Mouse (Mus musculus) heart, embryonic 12.5 days (tissue): ENCODE data around the gene Dlg3. TPM values are rescaled to one million over a fixed set of nuclear protein-coding genes. Genes with fewer than 3 reads are reported as not detected.

Experiments used
- ATAC-seq: fragments of 200-750 bp; cut with Nextera tagmentation; 2 replicates; pipeline ENCODE4 v1.8.0; 2017; ENCODE audit warnings: moderate TSS enrichment, moderate library complexity; ENCODE audit not compliant: insufficient number of reproducible peaks, low FRiP score
- H3K27ac ChIP-seq: fragments of 300-500 bp; sonication (generic); 2 replicates; pipeline ENCODE4 v1.5.1; 2016; ENCODE audit warnings: mild to moderate bottlenecking, moderate library complexity; ENCODE audit not compliant: poor library complexity, severe bottlenecking
- H3K27me3 ChIP-seq: fragments of 300-500 bp; sonication (generic); replicated peaks from 2 replicates; pipeline ENCODE4 v1.6.1; 2016; ENCODE audit warnings: mild to moderate bottlenecking, moderate library complexity
- H3K36me3 ChIP-seq: fragments of 300-500 bp; sonication (generic); 2 replicates; pipeline ENCODE4 v1.6.1; 2016; ENCODE audit warnings: mild to moderate bottlenecking, moderate library complexity
- H3K4me1 ChIP-seq: fragments of 300-500 bp; sonication (generic); replicated peaks from 2 replicates; pipeline ENCODE4 v1.6.1; 2016; ENCODE audit warnings: mild to moderate bottlenecking
- H3K4me2 ChIP-seq: fragments of 300-500 bp; sonication (generic); 2 replicates; pipeline ENCODE4 v1.6.1; 2016; ENCODE audit warnings: mild to moderate bottlenecking, moderate library complexity
- H3K4me3 ChIP-seq: fragments of 300-500 bp; sonication (generic); 2 replicates; pipeline ENCODE4 v1.5.1; 2016; ENCODE audit warnings: mild to moderate bottlenecking
- H3K9ac ChIP-seq: fragments of 300-500 bp; sonication (generic); 2 replicates; pipeline ENCODE4 v1.6.1; 2016; ENCODE audit warnings: mild to moderate bottlenecking, moderate library complexity
- H3K9me3 ChIP-seq: fragments of 300-500 bp; sonication (generic); replicated peaks from 2 replicates; pipeline ENCODE4 v1.6.1; 2016; ENCODE audit warnings: mild to moderate bottlenecking, moderate library complexity
- polyA plus RNA-seq: library from polyadenylated mRNA; unstranded; fragments of >200 nt; fragmentation: Nextera tagmentation; extraction: Ambion mirVana; gene quantifications from 2 replicates; pipeline ENCODE4 v1.2.1, GENCODE M21; 2016

Gene Dlg3
- polyA plus RNA-seq, 1 experiment from 2014 or later = 4.7 TPM

- Histone ChIP-seq H3K36me3 (no peaks in the 10 kb centered on the region), H3K4me1 (no peaks in the 10 kb centered on the region), H3K9ac (no peak overlapping the region), H3K27ac (no peak overlapping the region), H3K27me3 (0 out of 2 replicates have a peak, but pooled peaks cover 3% of the 10 kb centered on the region), H3K9me3 (no peaks in the 10 kb centered on the region), H3K4me2 (no peak overlapping the region), H3K4me3 (no peak overlapping the region)
- ATAC-seq = no peak
Measured at GRCm38 (mm10) chrX:100839211-100839610, 71.7 kb downstream of the Dlg3 start.

Other genes starting within 250 kb of the Dlg3 start
- not detected in 2 replicates for gene Dgat2l6, start 242.9 kb upstream of the Dlg3 start, polyA plus RNA-seq
- gene Awat1, start 195.5 kb upstream of the Dlg3 start, polyA plus RNA-seq = not detected in 2 replicates
- gene P2ry4, start 172.9 kb upstream of the Dlg3 start, polyA plus RNA-seq = not detected in 2 replicates
- 1.7 and 1.8 TPM in 2 replicates for gene Arr3, start 162.2 kb upstream of the Dlg3 start, polyA plus RNA-seq
- gene Kif4, start 142.0 kb upstream of the Dlg3 start, polyA plus RNA-seq = 30.2 and 30.3 TPM in 2 replicates
- 90.1 and 92.0 TPM in 2 replicates for gene Pdzd11, start 141.2 kb upstream of the Dlg3 start, polyA plus RNA-seq
- gene Gdpd2, start 37.8 kb upstream of the Dlg3 start, polyA plus RNA-seq = 0.43 and 0.59 TPM in 2 replicates